Mouse (Mus musculus) embryonic facial prominence, embryonic 12.5 days (tissue): ENCODE measurements at regions not wholly inside any gene's neighbourhood (a gene's known extent, or its start where the extent isn't known, plus 50 kb on each side); places are given as distances from the start of the nearest gene placed in this dataset.
"Not testable (repeated sequence)": the region's sequence is repeated elsewhere in the genome, so short reads cannot be mapped to it uniquely, and the experiment has no call there.

Source experiments
- ATAC-seq: fragments of 200-750 bp; cut with Nextera tagmentation; 2 replicates; pipeline ENCODE4 v1.8.0; 2017; ENCODE audit not compliant: insufficient number of reproducible peaks, insufficient read depth, low FRiP score, low TSS enrichment
- H3K27ac ChIP-seq: fragments of 300-500 bp; sonication (generic); 2 replicates; pipeline ENCODE4 v1.5.1; 2016; ENCODE audit warnings: mild to moderate bottlenecking
- H3K27me3 ChIP-seq: fragments of 300-500 bp; sonication (generic); 2 replicates; pipeline ENCODE4 v1.6.1; 2016; ENCODE audit warnings: mild to moderate bottlenecking, moderate library complexity
- H3K36me3 ChIP-seq: fragments of 300-500 bp; sonication (generic); 2 replicates; pipeline ENCODE4 v1.6.1; 2016; ENCODE audit warnings: mild to moderate bottlenecking
- H3K4me1 ChIP-seq: fragments of 300-500 bp; sonication (generic); 2 replicates; pipeline ENCODE4 v1.6.1; 2016
- H3K4me2 ChIP-seq: fragments of 300-500 bp; sonication (generic); replicated peaks from 2 replicates; pipeline ENCODE4 v1.6.1; 2016; ENCODE audit warnings: mild to moderate bottlenecking, moderate library complexity
- H3K4me3 ChIP-seq: fragments of 300-500 bp; sonication (generic); 2 replicates; pipeline ENCODE4 v1.5.1; 2016; ENCODE audit warnings: mild to moderate bottlenecking
- H3K9ac ChIP-seq: fragments of 300-500 bp; sonication (generic); 2 replicates; pipeline ENCODE4 v1.6.1; 2016; ENCODE audit warnings: mild to moderate bottlenecking, moderate library complexity
- H3K9me3 ChIP-seq: fragments of 300-500 bp; sonication (generic); 2 replicates; pipeline ENCODE4 v1.6.1; 2016; ENCODE audit warnings: mild to moderate bottlenecking, moderate library complexity
- WGBS: fragments of 180-500 bp; shearing (Covaris S2); methylation state at CpG from one replicate; pipeline ENCODE4 v1.1.7; 2016; 5-methylcytosine and 5-hydroxymethylcytosine counted together

DNA sequence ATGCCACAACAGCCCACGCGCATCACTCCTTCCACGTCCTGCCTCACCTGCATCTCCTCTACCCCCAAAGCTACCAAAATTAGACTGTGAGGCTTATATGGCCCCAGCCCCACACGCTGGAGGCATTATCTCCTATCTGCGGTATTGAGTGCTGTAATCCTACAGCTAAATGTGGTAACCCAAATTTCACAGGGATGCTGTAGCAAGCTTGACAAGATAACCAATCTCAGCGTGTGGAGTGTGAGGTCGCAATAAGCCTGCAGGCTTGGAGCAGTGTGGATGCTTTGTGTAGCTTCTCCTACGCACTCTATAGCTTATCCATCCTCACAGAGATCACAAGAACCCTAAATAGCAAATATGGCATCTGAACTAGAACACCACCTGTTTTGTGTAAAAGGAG, 251.2 kb upstream of the Kcnh8 start:
- no peaks in the 10 kb centered on the region for H3K27me3 ChIP-seq
- no peaks in the 10 kb centered on the region for H3K36me3 ChIP-seq
- H3K4me2 ChIP-seq: no peak overlapping the region
- H3K4me3 ChIP-seq: no peak overlapping the region
- WGBS: 82% methylated on average over 8 of the region's 8 CpGs
- no peaks in the 10 kb centered on the region for H3K9me3 ChIP-seq
- no peaks in the 10 kb centered on the region for H3K4me1 ChIP-seq
- ATAC-seq: no peak
- H3K9ac ChIP-seq: no peak overlapping the region
- H3K27ac ChIP-seq: no peak overlapping the region

DNA sequence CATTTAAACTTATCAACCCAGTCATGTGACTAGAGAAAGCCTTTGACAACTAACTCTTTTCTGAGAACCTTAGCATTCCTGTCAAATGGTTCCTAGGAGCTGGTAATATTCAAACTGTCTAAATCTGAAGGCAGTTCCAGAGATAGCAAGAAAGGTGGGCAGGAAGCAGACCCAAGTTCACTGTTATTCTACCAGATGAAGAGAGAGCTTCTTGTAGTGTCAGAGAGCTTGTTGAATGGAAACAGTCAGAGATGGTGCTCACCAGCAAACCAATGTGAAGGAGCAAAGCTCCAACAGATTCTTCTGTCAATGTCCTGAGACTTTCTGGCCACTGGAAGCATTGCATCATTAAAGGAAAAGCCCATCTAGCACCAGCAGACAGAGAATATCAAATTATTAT, 251.8 kb upstream of the Kcnh8 start:
- H3K36me3 ChIP-seq: no peaks in the 10 kb centered on the region
- H3K4me1 ChIP-seq: no peaks in the 10 kb centered on the region
- H3K9ac ChIP-seq: no peak overlapping the region
- no peak overlapping the region for H3K4me2 ChIP-seq
- no peaks in the 10 kb centered on the region for H3K27me3 ChIP-seq
- H3K9me3 ChIP-seq: no peaks in the 10 kb centered on the region
- no peak for ATAC-seq
- H3K4me3 ChIP-seq: no peak overlapping the region
- no peak overlapping the region for H3K27ac ChIP-seq

DNA sequence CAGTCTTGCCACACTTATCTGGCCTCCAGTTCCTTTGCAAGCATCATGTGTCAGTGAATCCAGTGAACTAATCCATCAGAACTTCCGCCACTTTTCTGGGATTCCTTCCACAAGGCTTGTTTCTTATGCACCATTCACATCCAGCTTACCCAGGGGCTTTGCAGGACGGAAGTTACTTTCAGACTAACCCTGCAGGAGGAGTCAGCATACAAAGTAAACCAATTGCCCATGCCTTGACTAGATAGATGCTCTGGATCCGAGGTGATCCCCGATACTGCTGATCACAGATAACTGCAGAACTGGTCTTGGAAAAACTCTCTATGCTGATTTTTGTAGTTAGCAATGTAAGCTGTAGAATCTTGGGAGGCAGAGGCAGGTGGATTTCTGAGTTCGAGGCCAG, 252.6 kb upstream of the Kcnh8 start:
- H3K36me3 ChIP-seq: no peaks in the 10 kb centered on the region
- 85% methylated on average over 5 of the region's 5 CpGs for WGBS
- no peaks in the 10 kb centered on the region for H3K9me3 ChIP-seq
- no peaks in the 10 kb centered on the region for H3K27me3 ChIP-seq
- no peaks in the 10 kb centered on the region for H3K4me1 ChIP-seq
- H3K4me2 ChIP-seq: no peak overlapping the region
- no peak overlapping the region for H3K27ac ChIP-seq
- no peak overlapping the region for H3K9ac ChIP-seq
- H3K4me3 ChIP-seq: no peak overlapping the region
- ATAC-seq: no peak

GRCm38 (mm10) chr17:52348481-52349083, 253.9 kb upstream of the Kcnh8 start:
- no peaks in the 10 kb centered on the region for H3K27me3 ChIP-seq
- 49% methylated on average over 8 of the region's 8 CpGs for WGBS

DNA sequence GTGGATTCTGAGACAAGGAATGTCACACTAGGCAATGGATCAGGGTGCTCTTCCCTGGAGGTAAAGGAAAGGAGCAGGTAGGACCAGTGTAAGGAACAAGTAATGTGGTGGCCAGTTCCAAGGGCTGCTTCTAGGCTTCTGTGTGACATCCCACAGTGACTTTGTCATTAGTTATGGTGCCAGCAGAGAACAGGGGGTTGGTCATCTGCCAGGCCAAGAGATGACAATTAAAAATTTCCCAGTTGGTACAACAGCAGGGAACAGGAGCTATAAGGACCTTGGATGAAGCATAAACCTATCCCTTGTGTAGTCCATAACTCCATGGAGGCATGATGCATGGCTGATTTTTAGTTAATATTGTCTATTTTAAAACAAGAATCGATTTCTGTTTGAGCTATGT, 281.9 kb upstream of the Kcnh8 start:
- no peaks in the 10 kb centered on the region for H3K36me3 ChIP-seq
- ATAC-seq: no peak
- H3K9me3 ChIP-seq: no peaks in the 10 kb centered on the region
- H3K4me3 ChIP-seq: no peak overlapping the region
- H3K4me1 ChIP-seq: no peaks in the 10 kb centered on the region
- H3K9ac ChIP-seq: no peak overlapping the region
- no peak overlapping the region for H3K27ac ChIP-seq
- H3K27me3 ChIP-seq: no peaks in the 10 kb centered on the region
- WGBS: 76% methylated on average over 1 of the region's 1 CpGs
- H3K4me2 ChIP-seq: no peak overlapping the region

More at GRCm38 (mm10) chr17:52348481-52349083, 253.9 kb upstream of the Kcnh8 start:
- Histone ChIP-seq H3K4me3 (no peak overlapping the region), H3K9ac (no peak overlapping the region), H3K9me3 (no peaks in the 10 kb centered on the region), H3K36me3 (no peaks in the 10 kb centered on the region), H3K4me1 (no peaks in the 10 kb centered on the region), H3K27ac (no peak overlapping the region), H3K4me2 (no peak overlapping the region)
- no peak for ATAC-seq

- WGBS: 77% methylated on average over 3 of the region's 3 CpGs
- no peaks in the 10 kb centered on the region for H3K36me3 ChIP-seq
- no peak overlapping the region for H3K4me2 ChIP-seq
- H3K4me1 ChIP-seq: no peaks in the 10 kb centered on the region
- H3K27ac ChIP-seq: no peak overlapping the region
- no peak for ATAC-seq
- H3K9ac ChIP-seq: no peak overlapping the region
- no peak overlapping the region for H3K4me3 ChIP-seq
- no peaks in the 10 kb centered on the region for H3K9me3 ChIP-seq
- no peaks in the 10 kb centered on the region for H3K27me3 ChIP-seq
Measured at GRCm38 (mm10) chr17:52316976-52317375, 285.5 kb upstream of the Kcnh8 start.

- Histone ChIP-seq H3K4me1 (no peaks in the 10 kb centered on the region), H3K27me3 (no peaks in the 10 kb centered on the region), H3K27ac (no peak overlapping the region), H3K4me3 (no peak overlapping the region), H3K36me3 (no peaks in the 10 kb centered on the region), H3K4me2 (no peak overlapping the region), H3K9ac (no peak overlapping the region), H3K9me3 (no peaks in the 10 kb centered on the region)
- WGBS: 87% methylated on average over 2 of the region's 2 CpGs
- ATAC-seq: no peak
Measured at GRCm38 (mm10) chr17:52315879-52316278, 286.6 kb upstream of the Kcnh8 start.

- not testable (repeated sequence) for H3K4me3 ChIP-seq, H3K36me3 ChIP-seq, ATAC-seq, H3K4me1 ChIP-seq, H3K9ac ChIP-seq, H3K9me3 ChIP-seq, H3K4me2 ChIP-seq, H3K27ac ChIP-seq, H3K27me3 ChIP-seq
- 65% methylated on average over 2 of the region's 2 CpGs for WGBS
Measured at GRCm38 (mm10) chr17:52315456-52315855, 287.1 kb upstream of the Kcnh8 start.

DNA sequence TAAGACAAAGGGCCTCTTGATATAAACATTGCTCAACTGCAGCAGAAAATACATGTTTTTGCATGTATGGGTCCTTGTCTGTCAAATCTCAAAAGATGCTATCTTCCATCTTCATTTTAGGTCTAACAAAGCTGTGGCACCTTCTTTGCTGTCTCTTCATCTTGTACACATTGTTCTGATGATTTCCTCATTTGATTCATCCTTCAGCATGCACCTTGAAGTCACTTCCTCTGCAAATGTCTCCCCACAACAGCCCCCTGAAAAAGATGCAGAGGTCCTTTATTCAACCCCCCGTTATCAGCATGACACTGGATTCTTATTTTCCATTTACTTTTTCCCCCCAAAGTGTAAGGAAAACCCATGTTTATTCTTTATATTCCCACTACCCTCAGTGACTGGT, 290.5 kb upstream of the Kcnh8 start:
- Histone ChIP-seq H3K36me3 (no peaks in the 10 kb centered on the region), H3K4me1 (no peaks in the 10 kb centered on the region), H3K9me3 (no peaks in the 10 kb centered on the region), H3K4me3 (no peak overlapping the region), H3K9ac (no peak overlapping the region), H3K4me2 (no peak overlapping the region), H3K27ac (no peak overlapping the region), H3K27me3 (no peaks in the 10 kb centered on the region)
- WGBS: 85% methylated on average over 1 of the region's 1 CpGs
- ATAC-seq: no peak

DNA sequence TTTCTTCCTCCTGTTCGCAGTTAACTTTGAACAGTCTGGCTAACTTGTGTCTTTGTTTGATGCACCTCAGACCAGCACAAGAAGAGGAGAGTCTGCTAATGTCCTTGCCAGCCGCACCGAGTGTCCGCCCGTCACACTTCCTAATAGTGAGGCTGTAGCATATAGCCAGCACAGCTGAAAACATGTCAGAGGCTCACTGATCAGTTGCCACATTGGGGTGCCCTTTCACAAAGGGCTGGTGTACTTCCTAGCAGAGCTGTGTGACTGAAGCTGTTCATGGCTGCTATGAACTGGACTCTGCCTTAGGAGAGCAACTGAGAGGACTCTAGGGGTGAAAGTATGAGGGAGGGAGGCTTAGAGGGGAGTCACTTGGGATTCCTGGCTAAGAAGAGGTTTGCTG, 293.7 kb upstream of the Kcnh8 start:
- no peak overlapping the region for H3K4me2 ChIP-seq
- no peaks in the 10 kb centered on the region for H3K9me3 ChIP-seq
- no peaks in the 10 kb centered on the region for H3K4me1 ChIP-seq
- WGBS: 82% methylated on average over 5 of the region's 5 CpGs
- no peaks in the 10 kb centered on the region for H3K27me3 ChIP-seq
- H3K4me3 ChIP-seq: no peak overlapping the region
- no peak overlapping the region for H3K9ac ChIP-seq
- no peak overlapping the region for H3K27ac ChIP-seq
- no peak for ATAC-seq
- H3K36me3 ChIP-seq: no peaks in the 10 kb centered on the region

GRCm38 (mm10) chr17:52304133-52304532, 298.4 kb upstream of the Kcnh8 start:
- no peak overlapping the region for H3K27ac ChIP-seq
- H3K4me3 ChIP-seq: no peak overlapping the region
- H3K9me3 ChIP-seq: no peaks in the 10 kb centered on the region
- H3K4me1 ChIP-seq: no peaks in the 10 kb centered on the region
- H3K27me3 ChIP-seq: no peaks in the 10 kb centered on the region
- WGBS: 70% methylated on average over 4 of the region's 4 CpGs
- H3K36me3 ChIP-seq: no peaks in the 10 kb centered on the region
- H3K4me2 ChIP-seq: no peak overlapping the region
- no peak for ATAC-seq
- no peak overlapping the region for H3K9ac ChIP-seq

- Histone ChIP-seq H3K27ac (no peak overlapping the region), H3K36me3 (no peaks in the 10 kb centered on the region), H3K9ac (no peak overlapping the region), H3K4me2 (no peak overlapping the region), H3K4me1 (no peaks in the 10 kb centered on the region), H3K27me3 (no peaks in the 10 kb centered on the region), H3K4me3 (no peak overlapping the region), H3K9me3 (no peaks in the 10 kb centered on the region)
- WGBS: 93% methylated on average over 4 of the region's 4 CpGs
- ATAC-seq: no peak
Measured at GRCm38 (mm10) chr17:52303320-52303719, 299.2 kb upstream of the Kcnh8 start.

GRCm38 (mm10) chr17:52299769-52300168, 302.7 kb upstream of the Kcnh8 start:
- no peak for ATAC-seq
- Histone ChIP-seq H3K27me3 (no peaks in the 10 kb centered on the region), H3K4me1 (no peaks in the 10 kb centered on the region), H3K4me2 (no peak overlapping the region), H3K9ac (no peak overlapping the region), H3K36me3 (no peaks in the 10 kb centered on the region), H3K9me3 (no peaks in the 10 kb centered on the region), H3K27ac (no peak overlapping the region), H3K4me3 (no peak overlapping the region)
- 92% methylated on average over 4 of the region's 4 CpGs for WGBS
